Mouse (Mus musculus) cerebellum, adult 11 months (tissue): ENCODE measurements around the gene Cant1.

Source experiments
- DNase-seq: peaks from one replicate; pipeline ENCODE4 v3.0.0; 2022

The Cant1 gene

GRCm38 (mm10) chr11:118368330-118368729 lies 50.6 kb downstream of the Cant1 start:
- DNase-seq, result no peak

GRCm38 (mm10) chr11:118366559-118366958 lies 52.3 kb downstream of the Cant1 start:
- no peak for DNase-seq

- DNase-seq, result no peak
These were observed 52.8 kb downstream of the Cant1 start for GRCm38 (mm10) chr11:118366108-118366507.

GRCm38 (mm10) chr11:118365171-118365570 lies 53.7 kb downstream of the Cant1 start:
- DNase-seq, result no peak

GRCm38 (mm10) chr11:118364021-118364420 lies 54.9 kb downstream of the Cant1 start:
- DNase-seq, result no peak

GRCm38 (mm10) chr11:118362971-118363518 lies 55.8 kb downstream of the Cant1 start:
- DNase-seq, result no peak

GRCm38 (mm10) chr11:118362501-118362900 lies 56.4 kb downstream of the Cant1 start:
- no peak for DNase-seq

GRCm38 (mm10) chr11:118360907-118361341 lies 58.0 kb downstream of the Cant1 start:
- DNase-seq, result no peak

- no peak for DNase-seq
These were observed 58.4 kb downstream of the Cant1 start for GRCm38 (mm10) chr11:118360491-118360890.
